Mouse (Mus musculus) embryonic fibroblast, embryonic 13.5 days (primary cell): Measurements from ENCODE around the gene Camta1. TPM values are rescaled to one million over a fixed set of nuclear protein-coding genes. Genes with fewer than 3 reads are reported as not detected.

ENCODE experiments used
- H3K27ac ChIP-seq: 2 replicates; pipeline ENCODE4 v1.5.1; 2012; ENCODE audit warnings: low read length, control low read depth, inconsistent platforms; ENCODE audit not compliant: insufficient read depth
- H3K4me1 ChIP-seq: 2 replicates; pipeline ENCODE4 v1.6.1; 2011; ENCODE audit warnings: low read length; ENCODE audit not compliant: control insufficient read depth, insufficient read depth
- H3K4me3 ChIP-seq: 2 replicates; pipeline ENCODE4 v1.5.1; 2011; ENCODE audit warnings: mild to moderate bottlenecking, control low read depth, low read length; ENCODE audit not compliant: insufficient read depth
- CTCF ChIP-seq: IDR thresholded peaks from 2 replicates; pipeline ENCODE4 v1.5.1; 2011; ENCODE audit warnings: mild to moderate bottlenecking, control low read depth, low read length, moderate library complexity, borderline replicate concordance; ENCODE audit not compliant: insufficient read depth
- POLR2A ChIP-seq: IDR thresholded peaks from 2 replicates; pipeline ENCODE4 v1.6.1; 2011; ENCODE audit warnings: low read depth, mild to moderate bottlenecking, control low read depth, low read length, moderate library complexity
- polyA plus RNA-seq: library from polyadenylated mRNA; stranded (reverse); fragments of >200 nt; gene quantifications from 2 replicates; pipeline ENCODE4 v1.2.4, GENCODE M21; 2011; ENCODE audit warnings: low read depth; ENCODE audit not compliant: missing spikeins, insufficient read length

Gene Camta1
- polyA plus RNA-seq, 1 experiment = 53.4 TPM

DNA sequence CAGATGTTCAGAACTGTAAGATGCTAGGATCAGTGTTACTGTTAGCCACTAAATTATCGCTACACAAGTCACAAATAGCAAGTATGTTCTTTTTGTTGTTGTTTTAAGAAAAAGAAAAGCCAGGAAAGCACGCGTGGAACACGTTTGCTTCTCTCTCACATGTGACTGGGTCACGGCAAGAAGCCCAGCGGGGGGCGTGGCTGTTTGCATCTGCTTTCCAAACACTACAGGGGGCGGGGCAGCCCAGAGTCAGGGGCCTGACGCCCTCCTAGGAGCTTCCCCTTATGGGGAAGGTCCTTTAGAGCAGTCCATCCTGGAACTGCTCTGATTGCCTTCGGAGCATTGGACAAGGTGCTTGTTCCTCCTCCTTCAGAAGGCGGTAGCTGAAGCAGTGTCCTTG is 524.1 kb downstream of the Camta1 start:
- no peak for TF ChIP-seq POLR2A
- no peak for TF ChIP-seq CTCF
- Histone ChIP-seq H3K4me1 (peaks cover 11% of the 10 kb centered on the region), H3K27ac (no peak overlapping the region), H3K4me3 (no peak overlapping the region)

DNA sequence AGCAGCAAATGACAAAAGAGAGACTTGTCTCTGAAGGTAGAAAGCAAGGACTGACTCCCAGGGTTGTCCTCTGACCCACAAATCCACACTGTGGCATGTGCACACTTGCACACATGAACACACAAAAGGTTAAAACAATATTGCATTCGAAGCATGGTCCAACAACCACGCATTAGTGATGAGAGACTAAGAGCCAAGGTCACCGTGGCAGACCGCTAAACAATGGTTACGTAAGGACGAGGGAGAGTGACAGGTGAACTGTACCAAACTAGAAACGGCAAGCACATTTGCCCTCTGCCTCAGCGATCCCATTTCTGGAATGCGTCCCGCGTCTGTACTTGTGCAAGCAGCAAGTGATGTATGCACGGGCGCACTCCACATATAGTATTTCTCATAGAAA is 525.3 kb downstream of the Camta1 start:
- TF ChIP-seq POLR2A (no peak), CTCF (no peak)
- H3K4me1 ChIP-seq = peaks cover 11% of the 10 kb centered on the region
- no peak overlapping the region for H3K27ac ChIP-seq
- H3K4me3 ChIP-seq = no peak overlapping the region

- no peak for TF ChIP-seq POLR2A
- TF ChIP-seq CTCF = peak; percentile 94
- Histone ChIP-seq H3K4me1 (peaks cover 7% of the 10 kb centered on the region), H3K27ac (no peak overlapping the region), H3K4me3 (no peak overlapping the region)
Observed at GRCm38 (mm10) chr4:151334951-151335742, 526.5 kb downstream of the Camta1 start.

- TF ChIP-seq POLR2A (no peak), CTCF (no peak)
- no peak overlapping the region for H3K27ac ChIP-seq
- H3K4me3 ChIP-seq = no peak overlapping the region
- no peaks in the 10 kb centered on the region for H3K4me1 ChIP-seq
Observed at GRCm38 (mm10) chr4:151332074-151332849, 529.4 kb downstream of the Camta1 start.

- no peaks in the 10 kb centered on the region for H3K4me1 ChIP-seq
- no peak overlapping the region for H3K27ac ChIP-seq
- H3K4me3 ChIP-seq = no peak overlapping the region
- TF ChIP-seq CTCF = no peak
- no peak for TF ChIP-seq POLR2A
Observed at GRCm38 (mm10) chr4:151330983-151331382, 530.7 kb downstream of the Camta1 start.

DNA sequence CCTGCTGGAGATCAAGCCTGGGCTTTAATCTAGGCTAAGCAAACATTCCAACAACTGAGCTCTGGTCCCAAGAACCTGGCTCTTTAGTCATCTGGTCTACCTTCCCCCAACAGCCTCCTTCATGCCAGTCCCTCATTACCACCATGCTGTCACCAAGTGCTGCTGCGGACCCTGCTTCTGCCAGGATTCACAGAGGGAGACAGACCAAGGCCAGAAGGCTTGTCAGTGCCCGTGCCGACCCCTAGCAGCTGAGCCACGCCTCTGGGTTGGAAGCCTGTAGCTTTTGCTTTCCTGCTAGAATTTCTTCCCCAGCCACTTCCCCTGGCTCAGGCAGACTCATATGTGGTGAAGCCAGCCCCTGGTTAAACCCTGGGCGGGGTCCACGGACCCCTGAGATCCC is 533.6 kb downstream of the Camta1 start:
- TF ChIP-seq POLR2A (no peak), CTCF (no peak)
- no peaks in the 10 kb centered on the region for H3K4me1 ChIP-seq
- no peak overlapping the region for H3K27ac ChIP-seq
- H3K4me3 ChIP-seq = no peak overlapping the region

- Histone ChIP-seq H3K4me1 (no peaks in the 10 kb centered on the region), H3K27ac (no peak overlapping the region), H3K4me3 (no peak overlapping the region)
- TF ChIP-seq CTCF (no peak), POLR2A (no peak)
Observed at GRCm38 (mm10) chr4:151326971-151327686, 534.5 kb downstream of the Camta1 start.

- Histone ChIP-seq H3K4me3 (no peak overlapping the region), H3K27ac (no peak overlapping the region), H3K4me1 (no peaks in the 10 kb centered on the region)
- TF ChIP-seq CTCF = no peak
- no peak for TF ChIP-seq POLR2A
Observed at GRCm38 (mm10) chr4:151316428-151316827, 545.2 kb downstream of the Camta1 start.

DNA sequence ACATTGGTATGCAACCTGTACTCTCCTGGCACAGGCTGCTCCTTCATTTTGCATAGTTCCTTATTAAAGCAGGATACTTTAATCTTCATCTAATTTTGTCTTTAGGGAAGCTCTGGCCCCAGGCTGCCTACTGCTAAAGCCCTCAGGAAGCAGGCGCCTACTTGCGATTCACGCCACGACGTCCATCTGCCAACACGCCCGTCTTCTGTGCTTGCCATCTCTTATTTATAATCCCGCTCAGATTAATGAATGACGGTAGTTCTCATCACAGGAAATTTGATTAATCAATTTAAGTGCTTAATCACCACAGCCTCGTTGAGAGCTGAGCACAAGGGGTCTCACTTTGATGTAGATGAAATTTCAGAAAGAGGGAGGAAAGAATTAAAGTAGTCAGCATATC is 546.0 kb downstream of the Camta1 start:
- Histone ChIP-seq H3K27ac (no peak overlapping the region), H3K4me1 (no peaks in the 10 kb centered on the region), H3K4me3 (no peak overlapping the region)
- TF ChIP-seq CTCF = no peak
- no peak for TF ChIP-seq POLR2A
